Mouse (Mus musculus) WW6 (cell line): Measurements from ENCODE around the gene Nek8.

Source experiments
- DNase-seq: peaks from one replicate; pipeline ENCODE4 v3.0.0-alpha.2; 2013; ENCODE audit warnings: low read depth, low spot score

The Nek8 gene

GRCm38 (mm10) chr11:78167257-78167959 is 9.1 kb downstream of the Nek8 start:
- no peak for DNase-seq

DNA sequence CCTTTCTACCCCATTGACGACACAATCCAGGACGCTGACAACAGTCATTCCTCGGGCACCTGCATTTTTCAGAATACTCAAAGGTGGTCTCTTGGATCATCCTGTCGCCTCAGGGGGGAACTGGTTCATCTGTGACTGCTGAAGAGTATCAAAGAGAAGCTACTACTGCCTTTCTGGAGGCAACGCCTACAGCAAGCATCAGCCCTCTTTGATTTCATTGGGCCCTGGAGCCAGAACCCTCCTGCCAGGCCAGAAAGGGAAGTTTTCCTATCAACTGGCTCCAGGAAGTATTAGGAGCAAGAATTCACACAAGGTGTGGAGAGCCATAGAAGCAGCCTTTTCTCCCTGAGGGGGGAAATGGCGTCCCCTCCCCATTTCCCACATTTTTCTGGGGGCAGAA is 9.8 kb downstream of the Nek8 start:
- no peak for DNase-seq

DNA sequence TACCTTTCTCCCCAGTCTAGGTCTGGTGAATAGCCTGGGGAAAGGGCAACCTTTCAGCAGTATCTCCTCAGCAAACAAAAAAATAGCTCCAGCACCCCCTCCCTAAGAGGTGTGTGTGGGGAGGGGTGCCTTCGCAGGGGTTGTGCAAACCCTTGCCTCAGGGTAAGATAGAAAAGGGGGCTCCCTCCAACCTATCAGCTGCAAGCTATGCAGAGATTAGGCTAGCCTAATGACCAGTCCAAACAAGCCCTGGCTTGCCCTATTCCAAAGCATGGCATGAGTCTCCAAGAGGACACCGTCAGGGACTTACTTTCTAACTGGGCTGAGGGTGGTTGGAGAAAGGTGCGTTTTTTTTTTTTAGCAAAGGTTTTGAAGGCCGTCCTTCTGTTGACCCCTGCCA is 10.3 kb downstream of the Nek8 start:
- no peak for DNase-seq

DNA sequence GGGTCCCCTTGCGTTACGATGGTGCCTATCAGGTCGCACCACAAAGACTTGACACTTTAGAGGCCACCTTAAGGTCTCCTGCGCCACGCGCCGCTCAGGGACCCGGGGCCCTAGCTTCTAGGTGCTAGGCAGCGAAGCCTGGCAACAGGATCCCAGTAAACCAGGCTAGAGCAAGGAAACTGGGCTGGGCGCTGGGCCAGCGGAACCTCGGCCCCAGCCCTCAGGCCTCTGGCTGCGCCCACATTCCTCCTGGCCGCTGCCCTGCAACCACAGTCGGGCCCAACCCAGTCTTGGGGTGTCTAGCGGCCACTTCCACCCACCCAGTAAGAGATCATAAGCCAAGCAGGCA is 10.7 kb downstream of the Nek8 start:
- no peak for DNase-seq

- no peak for DNase-seq
Observed at GRCm38 (mm10) chr11:78164924-78165760, 11.3 kb downstream of the Nek8 start, which contains the start of gene Traf4. Gene Traf4, minus strand, starts transcription at chr11:78165589.

DNA sequence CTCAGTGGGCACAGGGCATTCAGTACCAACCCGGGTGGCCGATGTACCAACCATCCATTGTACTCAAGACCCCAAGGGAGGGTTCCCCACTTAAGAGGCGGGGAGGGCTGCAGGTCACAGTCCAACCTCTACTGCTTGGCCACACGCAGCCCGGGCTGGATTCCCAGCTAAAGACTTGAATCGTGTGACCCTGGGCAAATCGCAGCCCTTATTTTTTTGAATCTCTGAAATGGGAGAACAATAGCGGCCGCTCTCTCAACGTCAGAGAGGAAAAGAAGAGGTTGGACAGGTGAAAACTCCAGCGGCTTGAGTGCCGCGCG is 11.9 kb downstream of the Nek8 start:
- DNase-seq = no peak

DNA sequence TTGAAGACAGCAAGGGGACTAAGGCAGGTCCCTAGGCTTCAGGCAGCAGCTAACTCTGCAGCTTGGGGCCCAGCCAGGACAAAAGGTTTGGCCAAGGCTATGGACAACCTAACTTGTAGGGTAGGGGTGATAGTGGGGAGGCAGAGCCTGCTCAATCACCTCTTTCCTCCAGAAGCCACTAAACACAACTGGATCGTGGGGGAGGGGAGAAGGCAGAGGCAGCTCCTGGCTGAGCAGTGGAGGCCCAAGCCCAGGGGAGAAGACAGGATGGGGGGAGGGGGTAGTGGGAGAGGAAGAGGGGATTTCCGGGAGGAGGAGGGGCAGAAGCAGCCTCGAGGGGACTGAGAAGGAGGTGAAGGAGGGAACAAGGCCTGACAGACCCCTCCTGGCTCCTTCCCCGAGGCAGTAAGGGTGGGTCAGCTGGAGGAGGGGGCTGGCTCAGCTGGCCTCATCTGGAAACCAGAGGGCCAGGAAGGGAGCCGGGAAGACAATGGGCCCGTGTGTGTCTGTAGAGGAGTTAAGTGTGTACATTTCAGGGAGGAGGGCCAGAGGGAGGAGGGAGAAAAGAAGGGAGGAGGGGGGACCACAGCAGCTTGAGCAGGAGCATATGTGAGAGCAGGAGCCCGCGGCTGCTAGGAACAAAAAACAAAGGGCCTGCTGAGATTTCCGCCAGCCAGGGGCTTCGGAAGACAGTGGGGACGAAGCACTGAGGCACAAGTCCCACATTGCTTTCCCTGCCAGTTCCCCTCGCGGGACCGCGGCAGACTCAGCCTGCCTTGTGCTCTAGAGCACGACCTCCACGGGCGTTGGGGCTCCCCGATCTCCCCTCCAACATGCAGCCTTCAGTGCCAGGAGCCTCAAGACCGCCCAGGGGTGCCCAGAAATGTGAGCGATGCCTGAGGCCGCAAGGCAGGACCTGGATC is 12.5 kb downstream of the Nek8 start:
- DNase-seq = no peak

- DNase-seq = no peak
Observed at GRCm38 (mm10) chr11:78163045-78163444, 13.4 kb downstream of the Nek8 start.

- no peak for DNase-seq
Observed at GRCm38 (mm10) chr11:78162504-78162903, 14.0 kb downstream of the Nek8 start.

DNA sequence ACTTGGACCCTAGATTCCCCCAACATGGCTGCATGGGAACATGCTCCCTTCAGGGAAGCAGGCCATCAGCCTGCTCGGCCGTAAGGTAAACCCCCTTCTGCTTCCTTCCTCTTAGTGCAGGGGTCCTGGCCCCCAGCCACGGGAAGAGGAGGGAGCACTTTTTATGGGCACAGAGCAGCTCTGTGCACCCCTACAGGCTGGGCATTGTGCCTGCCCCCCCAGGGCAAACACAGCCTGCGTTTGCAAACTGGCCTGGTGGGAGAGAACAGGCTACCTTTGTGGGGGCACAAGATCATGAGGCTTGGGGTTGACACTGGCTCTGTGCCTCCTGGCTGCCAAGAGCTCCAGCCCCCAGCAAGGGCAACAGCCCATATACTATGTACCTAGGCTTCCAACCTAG is 14.5 kb downstream of the Nek8 start:
- DNase-seq = no peak

DNA sequence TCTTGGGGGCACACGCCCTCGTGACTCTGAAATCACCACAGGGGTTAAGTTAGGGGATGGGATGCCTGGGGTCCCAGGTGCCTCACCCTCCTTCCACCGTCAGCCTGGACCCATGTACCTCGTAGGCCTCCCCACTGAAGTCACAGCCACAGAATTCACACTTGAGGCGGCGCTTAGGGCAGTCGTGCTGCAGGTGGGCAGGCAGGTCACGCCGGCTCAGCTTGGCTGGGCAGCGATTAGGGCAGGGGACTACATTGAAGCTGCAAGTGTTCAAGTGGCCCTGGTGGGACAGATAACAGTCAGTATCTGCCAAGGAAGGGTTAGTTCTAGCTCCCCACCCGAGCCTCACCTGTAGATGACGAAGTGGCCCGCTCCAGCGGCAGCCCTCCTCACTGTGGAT is 15.3 kb downstream of the Nek8 start:
- no peak for DNase-seq

DNA sequence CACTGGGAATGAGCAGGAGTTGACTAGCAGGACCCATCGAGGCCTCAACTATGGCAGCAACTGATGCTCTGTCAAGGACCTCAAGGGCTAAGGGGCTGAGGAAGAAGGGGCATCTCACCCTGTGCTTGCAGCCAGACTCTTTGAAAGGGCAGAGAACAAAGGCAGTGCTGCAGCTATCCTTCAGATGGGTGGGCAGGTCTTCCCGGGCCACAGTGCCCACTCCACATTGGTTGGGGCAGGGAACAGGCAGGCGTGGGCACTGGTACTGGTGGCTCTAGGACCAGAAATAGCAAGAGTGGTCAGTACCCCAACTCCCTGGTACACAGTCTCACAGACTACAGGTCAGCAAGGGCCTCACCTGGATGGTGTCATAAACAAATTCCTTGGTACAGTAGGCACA is 15.8 kb downstream of the Nek8 start:
- no peak for DNase-seq

DNA sequence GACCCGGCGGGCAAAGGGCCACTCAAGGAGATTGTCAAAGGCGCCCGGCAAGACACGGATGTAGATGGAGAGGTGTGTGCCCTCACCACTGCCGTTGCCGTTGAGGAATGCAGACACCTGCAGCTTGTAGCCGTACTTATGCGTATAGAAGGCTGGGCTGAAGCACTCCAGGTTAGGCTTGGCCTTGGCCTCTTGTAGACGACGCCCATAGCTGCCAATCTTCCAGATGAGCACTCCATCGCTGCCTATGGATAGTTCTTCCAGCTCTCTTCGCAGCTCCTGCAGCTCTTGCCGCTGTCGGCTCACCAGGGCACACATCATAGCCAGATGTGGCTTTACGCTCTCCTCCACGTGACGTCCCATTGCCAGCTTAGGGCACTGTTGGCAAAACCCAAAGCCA is 16.3 kb downstream of the Nek8 start:
- DNase-seq = no peak

GRCm38 (mm10) chr11:78159557-78159956 is 16.9 kb downstream of the Nek8 start:
- DNase-seq = no peak

GRCm38 (mm10) chr11:78159096-78159495 is 17.4 kb downstream of the Nek8 start:
- peak; percentile 89 for DNase-seq

DNA sequence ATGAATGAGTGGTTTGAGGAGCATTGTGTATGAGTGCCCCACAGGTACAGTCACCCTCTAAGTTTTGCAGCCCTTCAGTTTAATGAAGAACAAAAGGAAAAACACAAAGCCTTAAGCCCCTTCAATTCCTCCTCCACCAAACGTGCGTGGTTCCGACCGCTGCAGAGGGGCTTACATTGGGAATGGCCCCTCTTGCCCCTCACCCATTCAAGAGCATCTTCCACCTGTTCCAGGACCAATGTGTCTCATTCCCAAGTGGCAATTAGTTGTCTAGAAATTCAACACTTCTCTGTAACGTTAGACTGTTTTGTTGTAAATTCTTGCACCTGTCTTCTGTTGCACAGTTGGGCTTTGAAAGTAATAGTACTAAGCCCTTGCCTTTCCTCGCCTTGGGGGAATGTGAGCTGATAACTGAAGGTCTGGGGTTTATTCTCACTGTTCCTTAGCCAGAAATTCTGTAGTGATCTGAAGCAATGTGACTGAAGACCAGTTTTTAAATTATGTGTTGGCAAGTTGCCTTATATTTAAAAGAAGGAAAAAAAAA is 20.2 kb downstream of the Nek8 start:
- DNase-seq = no peak

GRCm38 (mm10) chr11:78155674-78156073 is 20.8 kb downstream of the Nek8 start:
- DNase-seq = no peak

- no peak for DNase-seq
Observed at GRCm38 (mm10) chr11:78153778-78154177, 22.7 kb downstream of the Nek8 start.

- DNase-seq = no peak
Observed at GRCm38 (mm10) chr11:78152299-78153231, 23.9 kb downstream of the Nek8 start.

DNA sequence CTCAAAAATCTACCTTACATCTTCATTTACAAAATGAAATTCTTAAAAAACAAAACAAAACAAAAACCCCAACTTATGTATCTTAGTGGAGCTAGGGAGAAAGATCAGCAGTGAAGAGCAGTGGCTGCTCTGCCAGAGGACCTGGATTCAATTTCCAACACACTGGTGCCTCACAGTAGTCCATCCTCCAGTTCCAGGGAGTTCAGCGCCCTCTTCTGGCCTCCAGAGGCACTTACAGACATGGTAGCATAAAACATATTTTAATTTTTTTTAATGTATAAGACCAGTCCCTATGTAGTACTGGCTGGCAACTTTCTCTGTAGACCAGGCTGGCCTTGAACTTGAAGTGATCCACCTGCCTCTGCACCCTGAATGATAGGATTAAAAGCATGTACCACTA is 25.3 kb downstream of the Nek8 start:
- no peak for DNase-seq
